Mouse (Mus musculus): Measurements from ENCODE around the gene Ttc30b.
A peak's percentile ranks its signal among the peaks of the same experiment; 100 is the strongest.
"Not testable (repeated sequence)": the region's sequence is repeated elsewhere in the genome, so short reads cannot be mapped to it uniquely, and the experiment has no call there.

Gene Ttc30b

DNA sequence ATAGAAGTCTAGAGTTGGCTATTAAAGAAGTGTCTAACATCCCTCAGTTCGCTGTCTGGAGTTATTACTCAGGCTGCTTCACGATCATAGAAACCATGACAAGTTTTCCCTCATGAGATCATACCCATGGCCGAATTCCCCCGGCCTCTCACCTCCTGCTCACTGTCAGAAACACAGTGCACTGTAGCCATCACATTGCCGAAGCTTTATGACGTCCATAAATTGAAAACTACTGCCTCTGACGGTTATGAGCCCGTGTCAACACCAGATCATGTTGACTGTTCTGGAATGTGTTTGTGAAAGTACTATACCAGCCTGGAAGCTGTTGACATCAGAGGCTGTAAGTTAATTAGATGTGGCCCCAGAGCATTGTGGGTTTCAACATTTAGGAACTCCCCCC is 12.3 kb upstream of the Ttc30b start:
- DNase-seq (ENCODE audit: low spot score), result no peak

DNA sequence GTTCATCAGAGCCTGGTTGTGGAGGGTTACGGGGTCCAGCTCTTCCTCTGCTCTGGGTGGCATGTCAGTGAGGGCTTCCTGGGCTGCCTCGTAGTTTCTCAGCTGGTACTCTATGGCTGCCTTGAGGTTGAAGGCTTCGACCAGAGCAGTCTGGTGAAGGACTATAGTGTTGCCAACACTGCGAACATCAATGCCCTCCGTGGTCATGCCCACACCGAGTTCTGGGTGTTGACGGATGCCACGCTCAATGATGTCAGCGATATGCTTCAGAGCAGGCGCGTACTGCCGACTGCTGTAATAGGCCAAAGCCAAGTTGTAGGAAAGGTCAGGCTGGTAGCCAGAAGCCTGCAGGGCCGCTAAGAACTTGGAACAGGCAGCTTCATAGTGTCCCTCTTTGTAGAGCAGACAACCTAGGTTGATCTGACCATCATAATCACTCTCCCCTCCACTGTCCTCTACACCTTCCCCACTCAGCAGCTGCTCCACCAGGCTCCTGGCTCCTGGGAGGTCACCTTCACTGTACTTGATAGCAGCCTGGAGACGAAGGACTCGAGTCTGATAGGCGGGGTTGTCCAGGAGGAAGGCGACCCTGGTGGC is 767 bp downstream of the Ttc30b start:
- not testable (repeated sequence) for DNase-seq (ENCODE audit: low spot score)

DNA sequence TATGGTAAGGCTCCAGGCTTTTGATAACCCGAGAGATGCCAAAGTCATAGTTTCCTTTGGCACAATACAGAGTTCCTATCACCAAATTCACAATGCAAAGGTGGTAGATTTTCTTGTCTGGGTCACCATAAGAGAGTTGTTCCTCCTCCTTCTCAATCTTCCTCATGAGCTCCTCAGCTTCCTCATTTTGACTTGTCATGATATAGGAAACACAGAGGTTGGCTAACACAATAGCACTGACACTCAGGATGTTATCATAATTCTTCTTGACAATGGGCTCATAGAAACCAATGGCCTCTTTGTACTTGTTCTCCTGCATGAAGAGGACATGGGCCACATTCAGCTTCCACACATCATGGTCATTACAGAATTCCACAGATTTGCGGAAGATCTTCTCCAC is 1.7 kb downstream of the Ttc30b start:
- DNase-seq (ENCODE audit: low spot score), result not testable (repeated sequence)

DNA sequence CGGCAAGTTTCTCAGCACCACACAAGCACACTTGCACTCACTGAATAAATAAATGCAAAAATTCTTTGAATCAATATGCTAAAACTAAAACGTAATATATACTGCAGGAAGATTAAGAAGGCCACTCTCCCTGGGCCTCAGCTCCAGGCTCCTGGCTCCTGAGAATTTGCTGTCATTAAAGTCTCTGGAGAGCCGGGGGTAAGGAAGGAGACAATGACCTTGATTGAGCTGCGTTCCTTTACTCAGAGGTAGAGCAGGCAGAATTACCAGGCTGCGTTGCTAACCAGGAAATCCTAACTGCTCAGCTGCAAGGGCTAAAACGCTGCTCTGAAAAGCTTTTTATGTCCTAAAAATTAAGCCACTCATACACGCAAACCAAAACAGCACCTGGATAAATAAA is 4.8 kb downstream of the Ttc30b start:
- no peak for DNase-seq (ENCODE audit: low spot score)

DNA sequence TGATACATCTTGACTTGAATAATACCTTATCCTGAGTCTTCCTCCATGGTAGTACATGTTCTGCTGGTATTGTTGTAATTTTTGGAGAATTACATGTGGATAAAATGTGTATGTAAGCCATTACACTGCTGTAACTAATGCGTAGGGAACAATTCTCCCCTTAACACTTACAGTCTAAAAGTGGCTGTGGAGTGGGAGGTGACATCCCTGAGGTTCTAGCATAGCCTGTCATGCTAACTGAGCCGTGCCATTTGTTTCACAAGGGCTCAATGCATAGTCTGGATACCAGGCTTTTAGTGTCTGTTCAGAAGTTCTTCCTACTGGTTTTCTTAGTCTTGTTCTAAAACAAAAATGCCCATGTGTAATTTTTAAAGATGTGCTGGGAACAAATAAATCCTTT is 7.4 kb downstream of the Ttc30b start:
- no peak for DNase-seq (ENCODE audit: low spot score)

DNA sequence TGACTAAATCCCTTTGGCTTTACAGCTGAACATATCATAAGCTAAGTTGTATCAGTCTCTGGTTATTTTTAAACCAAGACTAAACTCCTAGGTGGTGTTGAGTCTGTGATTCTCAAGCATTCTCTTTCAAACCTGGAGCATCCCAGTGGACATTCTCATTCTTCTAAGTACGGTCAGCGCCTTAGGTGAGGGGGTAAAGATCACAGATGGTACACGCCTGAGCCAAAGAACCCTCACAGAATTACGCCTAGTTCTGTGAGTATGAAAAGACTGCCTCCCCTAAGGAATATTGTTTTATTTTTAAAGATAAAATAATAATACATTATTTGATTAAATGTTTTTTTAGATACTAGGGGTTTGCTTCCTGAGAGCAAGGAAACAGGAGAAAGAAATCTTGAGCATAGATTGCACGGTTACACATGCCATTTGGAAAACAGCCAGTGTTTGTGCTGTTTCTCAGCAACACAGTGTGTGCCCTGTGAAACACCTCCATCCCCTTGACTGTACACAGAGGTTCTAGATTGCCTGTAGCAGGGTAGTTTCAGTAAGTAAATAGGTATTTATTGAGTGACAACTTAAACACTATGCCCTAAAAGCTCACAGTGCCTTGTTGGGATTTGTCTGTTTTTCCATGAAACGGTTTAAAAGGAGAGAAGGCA is 8.5 kb downstream of the Ttc30b start:
- no peak for DNase-seq (ENCODE audit: low spot score)

DNA sequence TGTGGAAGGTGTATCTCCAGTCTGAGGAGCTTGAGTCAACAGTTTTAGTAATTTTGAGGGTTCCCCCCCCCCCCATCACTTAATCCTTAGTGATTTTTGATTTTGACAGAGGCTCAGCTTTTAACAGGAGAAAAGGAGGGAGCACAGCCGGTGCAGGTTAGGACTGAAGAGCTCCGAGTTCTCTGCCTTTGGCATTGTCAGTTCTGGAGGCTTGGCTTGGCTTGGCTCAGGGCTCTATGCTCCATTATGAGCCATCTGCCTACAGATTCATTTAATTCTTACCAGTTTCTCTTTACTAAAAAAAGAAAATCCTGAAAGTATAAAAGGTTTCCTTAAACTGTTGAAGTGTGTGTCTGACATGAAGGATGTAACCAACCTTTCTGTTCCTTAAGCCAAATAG is 9.2 kb downstream of the Ttc30b start:
- no peak for DNase-seq (ENCODE audit: low spot score)

DNA sequence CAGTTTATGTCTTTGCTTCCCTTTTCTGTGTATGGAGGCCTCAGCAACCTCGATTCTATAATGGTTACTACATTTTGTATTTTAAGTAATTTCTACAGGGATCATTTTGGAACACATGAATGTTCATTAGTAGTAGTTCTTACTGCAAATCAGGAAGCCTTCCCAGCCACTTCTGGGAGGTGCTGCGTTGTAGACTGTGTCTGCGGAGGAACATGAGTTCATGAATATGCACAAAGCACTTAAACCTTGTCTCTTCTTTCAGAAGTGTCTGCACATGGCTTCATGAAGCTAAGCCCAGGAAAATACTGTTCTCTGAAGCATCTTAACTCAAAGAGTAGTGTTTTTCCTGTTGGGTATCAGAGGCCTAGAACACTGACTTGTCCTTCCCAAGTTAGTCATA is 10.4 kb downstream of the Ttc30b start:
- DNase-seq (ENCODE audit: low spot score), result no peak

DNA sequence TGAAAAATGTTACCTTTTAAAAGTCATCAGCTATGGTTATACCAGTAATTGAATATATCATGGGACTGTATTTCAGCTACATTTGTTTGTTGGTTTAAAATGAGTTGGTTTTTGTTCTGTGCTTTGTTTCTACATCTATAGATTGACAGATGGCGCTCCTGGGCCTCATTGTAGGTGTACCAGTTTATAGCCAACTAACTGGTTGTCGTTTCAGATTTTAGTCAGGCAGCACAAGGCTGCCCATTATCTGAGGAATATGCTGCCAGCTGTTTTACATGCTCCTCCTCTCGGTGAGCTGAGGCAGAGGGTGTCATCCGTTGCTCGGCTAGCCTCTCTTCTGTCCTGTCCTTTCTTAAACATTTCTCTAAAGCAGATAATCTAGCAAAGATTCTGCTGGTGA is 12.3 kb downstream of the Ttc30b start:
- DNase-seq (ENCODE audit: low spot score), result no peak

DNA sequence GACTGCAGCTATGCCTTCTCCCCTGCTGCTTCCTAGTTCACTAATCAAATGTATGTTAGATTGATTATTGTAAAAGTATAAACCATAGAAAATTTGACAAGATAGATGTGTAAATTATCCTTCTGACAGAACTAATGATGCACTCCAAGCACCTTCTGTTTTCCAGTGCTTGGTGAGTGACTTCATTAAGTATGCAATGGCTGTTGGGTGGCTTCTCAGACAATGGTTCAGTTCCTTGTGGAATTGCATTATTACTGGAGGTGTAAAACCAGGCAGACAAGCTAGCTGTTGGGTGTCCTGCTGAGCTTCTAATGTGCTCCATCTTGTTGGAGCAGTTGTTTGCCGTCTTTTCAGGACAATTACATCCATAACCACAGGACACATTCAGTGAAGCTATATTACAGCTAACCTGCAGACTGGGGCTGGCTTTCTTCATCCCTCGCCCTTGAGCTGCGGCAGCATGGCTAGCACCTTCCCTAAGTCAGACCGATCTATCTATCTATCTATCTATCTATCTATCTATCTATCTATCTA is 14.5 kb downstream of the Ttc30b start:
- no peak for DNase-seq (ENCODE audit: low spot score)

DNA sequence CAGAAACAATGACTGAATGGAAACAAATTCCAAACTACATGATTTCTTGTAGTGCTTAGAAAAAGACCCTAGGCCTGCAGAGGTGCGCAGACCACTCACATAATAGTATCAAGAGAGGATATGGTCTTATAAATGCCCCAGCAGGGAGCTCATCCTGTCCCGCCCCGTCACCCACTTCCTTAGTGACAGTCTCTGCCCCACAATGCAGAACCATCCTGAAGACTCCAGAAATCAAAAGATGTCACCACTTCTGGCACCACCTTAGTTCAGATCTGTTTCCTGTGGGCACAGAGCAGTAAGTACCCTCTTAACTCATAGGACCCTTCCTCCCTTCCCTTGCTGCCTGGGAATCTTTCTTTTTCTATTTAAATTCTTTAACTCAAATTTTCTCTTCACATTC is 23.3 kb downstream of the Ttc30b start:
- DNase-seq (ENCODE audit: low spot score), result no peak

DNA sequence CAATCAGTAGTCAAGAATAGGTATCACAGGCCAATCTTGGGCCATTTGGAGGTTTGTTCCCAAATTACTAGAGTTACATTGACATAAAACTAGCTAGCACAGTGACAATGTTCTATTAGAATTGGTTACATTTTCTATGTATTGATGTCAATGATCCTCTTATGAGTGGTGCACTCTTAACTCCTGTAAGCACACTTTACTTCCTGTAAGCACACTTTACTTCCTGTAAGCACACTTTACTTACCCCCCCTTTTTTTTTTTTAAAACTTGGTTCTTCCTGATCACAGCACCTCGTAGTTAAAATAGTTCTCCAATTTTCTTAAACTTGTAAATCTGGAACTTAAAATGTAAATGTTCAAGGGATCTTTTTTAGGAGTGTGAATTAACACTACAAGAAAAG is 31.2 kb downstream of the Ttc30b start:
- DNase-seq (ENCODE audit: low spot score), result no peak

DNA sequence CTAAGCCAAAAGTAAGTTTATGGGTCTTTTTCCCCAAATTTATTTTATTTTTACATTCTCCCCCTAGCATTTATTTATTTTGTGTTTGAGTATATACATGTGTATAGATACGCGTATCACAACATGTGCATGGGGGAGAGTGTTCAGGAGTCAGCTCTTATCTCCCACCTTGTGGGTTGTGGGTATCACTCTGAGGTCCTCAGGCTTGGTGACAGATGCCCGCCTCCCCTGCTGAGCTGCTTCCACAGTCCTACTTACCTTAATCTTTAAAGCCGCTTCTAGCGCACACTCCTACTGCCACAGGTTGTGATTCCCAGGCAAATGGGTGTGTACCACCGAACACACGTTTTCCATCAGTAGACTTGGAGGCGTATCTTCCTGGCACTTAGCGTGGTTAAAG is 36.5 kb downstream of the Ttc30b start:
- no peak for DNase-seq (ENCODE audit: low spot score)

DNA sequence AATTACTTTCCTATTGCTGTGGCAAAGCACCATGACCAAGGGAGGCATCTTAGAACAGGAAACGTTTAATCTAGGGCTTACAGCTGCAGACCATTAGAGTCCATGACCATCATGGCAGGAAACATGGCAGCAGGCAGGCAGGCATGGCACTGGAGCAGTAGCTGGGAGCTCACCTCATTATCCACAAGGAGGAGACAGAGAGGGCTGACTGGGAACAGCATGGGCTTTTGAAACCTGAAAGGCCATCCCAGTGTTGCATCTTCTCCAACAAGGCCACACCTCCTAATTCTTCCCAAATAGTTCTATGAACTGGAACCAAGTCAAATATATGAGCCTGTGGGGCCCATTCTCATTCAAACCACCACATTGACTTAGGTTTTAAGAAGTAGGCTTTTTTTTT is 38.1 kb downstream of the Ttc30b start:
- DNase-seq (ENCODE audit: low spot score), result no peak

DNA sequence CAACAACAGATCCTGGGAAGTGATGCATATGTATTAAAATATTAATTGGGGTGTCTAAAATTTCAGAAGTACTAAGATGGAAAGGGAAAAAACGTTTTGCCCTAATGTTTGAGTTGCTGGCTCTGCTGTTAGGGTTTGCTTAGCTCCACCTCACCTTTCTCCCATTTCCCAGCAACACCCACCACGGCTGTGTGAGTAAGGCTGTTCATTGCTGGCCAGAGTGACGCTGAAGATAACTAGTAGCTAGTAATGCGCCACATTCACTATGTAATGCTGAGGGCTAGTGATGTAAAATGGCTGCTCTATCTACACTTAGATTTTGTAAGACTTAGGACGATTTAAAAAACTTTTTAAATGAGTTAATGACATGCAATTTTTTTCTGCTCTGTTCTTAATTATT is 42.7 kb downstream of the Ttc30b start:
- no peak for DNase-seq (ENCODE audit: low spot score)

DNA sequence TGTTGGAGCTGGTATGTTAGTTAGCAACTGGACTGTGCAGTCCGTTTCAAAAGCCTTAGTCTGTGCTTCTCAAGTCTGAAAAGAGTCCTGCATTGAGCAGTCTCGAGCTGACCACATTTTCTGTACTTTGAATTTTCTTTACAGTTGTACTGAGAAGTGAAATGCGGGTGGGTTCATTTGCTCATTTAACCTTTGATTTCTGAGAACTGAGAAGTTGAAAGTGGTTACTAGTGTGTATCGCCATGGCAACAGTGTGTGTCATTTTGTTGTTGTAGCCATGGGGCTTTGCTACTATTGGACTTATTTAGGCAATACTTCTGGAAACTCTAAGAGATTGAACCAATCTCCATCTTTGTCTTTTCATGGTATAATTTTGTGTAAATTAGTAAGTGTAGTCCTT is 46.4 kb downstream of the Ttc30b start:
- DNase-seq (ENCODE audit: low spot score), result peak; percentile 61

All from T-cell, adult 2 months (primary cell).